Mouse (Mus musculus): ENCODE results near the gene Olfr808.

The Olfr808 gene

DNA sequence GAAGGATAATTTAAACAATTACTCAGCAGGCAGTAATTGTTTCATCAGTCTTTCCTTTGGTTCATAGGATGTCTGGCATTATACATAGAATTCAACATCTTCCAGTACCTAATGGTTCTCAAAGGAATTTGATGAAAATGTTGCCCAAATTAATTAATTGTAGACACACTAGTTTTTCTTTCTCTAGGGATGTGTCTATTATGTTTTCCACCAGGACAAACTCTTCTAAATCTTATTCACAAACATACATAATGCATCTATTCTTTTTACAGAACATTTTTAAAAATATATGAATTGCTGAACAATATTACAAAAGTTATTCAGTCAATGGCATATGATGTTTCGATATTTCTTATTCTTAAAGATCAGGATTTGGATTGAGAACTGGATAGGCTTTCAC, at the start of gene Olfr808:
Gene Olfr808 (plus strand): TSS at position 301 of the 400 bp plus-strand sequence.
- DNase-seq (ENCODE audit: low spot score in 2 of 2): no peak

DNA sequence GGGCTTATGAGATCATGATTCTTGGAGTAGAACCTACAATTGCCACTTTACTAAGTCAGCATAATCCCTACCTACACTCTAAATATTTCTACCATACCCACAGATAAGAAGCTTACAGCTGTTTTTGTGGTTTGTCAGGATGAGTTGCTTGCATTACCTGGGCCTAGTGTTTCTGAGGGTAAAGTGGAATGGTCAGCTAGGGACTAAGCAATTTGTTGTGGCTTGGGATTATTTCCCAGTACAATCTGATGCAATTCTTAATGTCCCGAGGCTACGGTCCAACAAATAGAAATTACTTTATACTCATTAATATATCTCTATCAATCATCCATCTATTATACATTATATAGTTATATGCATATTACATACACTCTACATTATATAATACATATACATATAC, 36.0 kb upstream of the Olfr808 start, which contains the start of gene Olfr805:
Gene Olfr805 (minus strand): TSS at position 101 of the 400 bp plus-strand sequence.
- no peak for DNase-seq (ENCODE audit: low spot score in 2 of 2)

DNA sequence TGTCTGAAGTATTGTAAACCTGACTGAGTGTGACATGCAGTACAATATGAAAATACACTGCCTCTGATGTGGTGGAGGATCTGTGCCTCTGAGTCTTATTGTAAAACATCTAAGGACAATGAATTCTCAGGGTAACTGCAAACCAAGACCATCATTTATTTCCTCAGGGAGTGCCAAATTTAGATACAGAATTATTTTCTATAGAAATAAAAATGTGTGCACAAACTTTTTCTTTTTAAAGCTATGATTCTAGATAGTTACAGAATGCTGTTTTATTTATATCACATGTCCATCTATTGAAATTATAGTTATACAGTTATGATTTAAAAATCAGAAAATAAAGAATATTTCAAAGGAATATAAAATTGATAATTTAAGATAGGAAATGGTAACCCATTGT, 23.5 kb upstream of the Olfr808 start, which contains the start of gene Olfr806:
Gene Olfr806 (minus strand): TSS at position 101 of the 400 bp plus-strand sequence.
- no peak for DNase-seq (ENCODE audit: low spot score in 2 of 2)

DNA sequence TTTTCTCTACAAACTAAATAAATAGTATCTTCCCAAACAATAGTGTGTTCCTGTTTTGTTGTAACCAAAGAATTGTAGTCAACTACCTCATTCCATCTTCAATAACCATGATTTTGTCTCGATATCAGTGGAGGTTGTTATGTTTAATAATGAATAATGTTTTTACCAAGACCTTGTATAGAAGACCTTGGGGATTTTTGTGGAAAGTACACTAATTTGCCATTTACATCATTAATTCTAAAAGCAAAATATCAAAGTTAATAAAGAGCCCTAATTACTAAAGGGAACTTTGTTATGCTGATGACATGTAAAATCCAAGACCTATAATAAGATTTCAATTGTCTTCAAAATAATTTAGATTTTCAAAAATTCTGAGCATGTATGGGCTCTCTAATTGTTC, 7.6 kb upstream of the Olfr808 start, which contains the start of gene Olfr807:
Gene Olfr807 (minus strand): TSS at position 101 of the 400 bp plus-strand sequence.
- no peak for DNase-seq (ENCODE audit: low spot score in 2 of 2)

DNA sequence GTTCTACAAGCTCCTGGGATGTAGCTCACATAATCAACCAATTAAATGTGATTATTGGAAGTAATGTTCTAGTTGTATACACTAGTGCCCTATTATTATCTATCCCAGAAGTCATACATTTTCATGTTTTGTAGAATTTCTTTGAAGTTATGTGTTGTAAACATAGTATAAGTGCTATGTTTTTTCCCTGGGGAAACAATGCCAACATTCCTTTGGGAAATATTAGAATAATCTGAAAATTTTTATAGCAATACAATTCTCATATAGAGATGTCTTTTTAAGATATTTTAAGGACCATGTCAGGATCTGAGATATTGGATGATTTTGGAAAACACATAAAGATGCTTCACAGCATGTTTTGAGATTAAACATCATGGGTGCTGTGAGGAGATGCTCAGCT, 9.1 kb downstream of the Olfr808 start, which contains the start of gene Olfr809:
Gene Olfr809 (plus strand): TSS at position 301 of the 400 bp plus-strand sequence.
- DNase-seq (ENCODE audit: low spot score in 2 of 2): no peak

DNA sequence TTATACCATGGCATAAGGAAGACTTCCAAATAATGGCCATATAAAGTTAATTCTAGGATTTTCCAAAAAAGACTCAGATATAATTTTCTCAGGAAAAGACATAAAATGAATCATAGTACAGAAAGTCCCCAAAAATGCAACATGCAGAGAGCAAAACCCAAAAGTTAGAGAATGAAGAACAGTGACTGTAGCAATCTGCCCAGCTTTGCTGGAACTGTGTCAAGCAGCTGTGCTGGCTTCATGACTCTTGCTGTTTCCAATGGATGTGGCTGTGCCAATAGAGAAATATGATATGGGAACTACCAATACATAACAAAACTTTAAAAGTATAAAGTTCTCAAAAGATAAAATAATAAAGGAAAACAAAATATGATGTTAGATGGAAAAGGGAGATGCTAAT, 12.8 kb downstream of the Olfr808 start:
- no peak for DNase-seq (ENCODE audit: low spot score in 2 of 2)

DNA sequence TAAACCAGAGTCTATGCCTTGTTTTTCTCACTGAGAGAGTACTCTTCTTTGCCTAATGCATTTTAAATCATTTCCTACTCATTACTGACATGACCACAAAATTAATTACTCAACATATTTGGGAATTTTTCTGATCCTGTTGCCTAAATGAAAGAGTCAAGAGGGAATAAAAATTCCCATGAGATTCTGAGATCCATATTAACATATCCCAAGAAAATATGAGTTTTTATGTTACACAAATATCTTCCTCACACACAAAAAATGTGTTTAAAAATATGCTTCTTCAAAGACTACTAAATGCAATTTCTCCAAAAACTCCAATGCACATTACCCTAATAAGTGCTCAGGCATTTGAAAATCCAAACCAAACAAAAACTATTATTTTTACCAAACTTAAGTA, 29.5 kb downstream of the Olfr808 start, which contains the start of gene Olfr810:
Gene Olfr810 (minus strand): TSS at position 101 of the 400 bp plus-strand sequence.
- no peak for DNase-seq (ENCODE audit: low spot score in 2 of 2)

DNA sequence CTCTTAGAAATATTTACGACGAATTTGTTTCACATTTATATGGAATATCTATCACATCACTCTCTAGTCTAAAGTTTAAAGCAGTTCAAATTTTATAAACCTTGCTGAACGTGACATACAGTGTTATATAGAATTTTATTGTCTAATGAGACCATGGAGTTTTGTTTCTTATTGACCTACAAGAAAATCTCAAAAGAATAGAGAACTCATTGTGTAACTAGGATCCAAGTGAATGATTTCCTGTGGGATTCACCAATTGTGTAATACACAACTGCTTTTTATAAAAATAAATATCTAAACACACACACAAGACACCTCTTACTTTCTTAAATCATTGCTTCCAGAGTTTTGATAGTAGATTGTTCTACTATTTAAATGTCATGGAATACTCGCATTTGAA, 39.0 kb downstream of the Olfr808 start, which contains the start of gene Olfr811:
Gene Olfr811 (minus strand): TSS at position 101 of the 400 bp plus-strand sequence.
- no peak for DNase-seq (ENCODE audit: low spot score in 2 of 2)
